Mouse (Mus musculus): ENCODE data around the gene Dnajb7. TPM values are rescaled to one million over a fixed set of nuclear protein-coding genes. Genes with fewer than 3 reads are reported as not detected.

Gene Dnajb7
- polyA plus RNA-seq (2015; fragmentation: Nextera tagmentation; extraction: Ambion mirVana): 0.55 and 0.84 TPM in 2 replicates

DNA sequence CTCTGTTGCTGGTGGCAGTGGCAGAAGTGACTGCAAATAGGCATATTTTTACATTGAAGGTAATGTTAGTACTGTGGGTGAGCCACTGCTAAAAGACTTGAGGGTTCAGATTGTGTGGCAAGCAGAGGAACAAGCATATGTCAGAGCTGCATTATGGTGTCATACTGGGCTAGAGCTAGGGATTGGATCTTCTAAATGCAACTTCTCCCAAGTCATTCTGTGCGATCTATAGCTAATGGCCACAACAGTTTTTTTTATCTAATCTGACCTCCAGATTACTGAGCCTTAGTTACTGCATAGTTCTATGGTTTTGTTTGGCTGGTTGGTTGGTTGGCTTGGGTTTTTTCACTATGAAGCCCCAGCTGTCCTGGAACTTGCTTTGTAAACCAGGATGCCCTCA is at the start of gene Dnajb7:
Dnajb7 (minus strand) TSS at position 101 of the 400 bp plus-strand sequence.

DNA sequence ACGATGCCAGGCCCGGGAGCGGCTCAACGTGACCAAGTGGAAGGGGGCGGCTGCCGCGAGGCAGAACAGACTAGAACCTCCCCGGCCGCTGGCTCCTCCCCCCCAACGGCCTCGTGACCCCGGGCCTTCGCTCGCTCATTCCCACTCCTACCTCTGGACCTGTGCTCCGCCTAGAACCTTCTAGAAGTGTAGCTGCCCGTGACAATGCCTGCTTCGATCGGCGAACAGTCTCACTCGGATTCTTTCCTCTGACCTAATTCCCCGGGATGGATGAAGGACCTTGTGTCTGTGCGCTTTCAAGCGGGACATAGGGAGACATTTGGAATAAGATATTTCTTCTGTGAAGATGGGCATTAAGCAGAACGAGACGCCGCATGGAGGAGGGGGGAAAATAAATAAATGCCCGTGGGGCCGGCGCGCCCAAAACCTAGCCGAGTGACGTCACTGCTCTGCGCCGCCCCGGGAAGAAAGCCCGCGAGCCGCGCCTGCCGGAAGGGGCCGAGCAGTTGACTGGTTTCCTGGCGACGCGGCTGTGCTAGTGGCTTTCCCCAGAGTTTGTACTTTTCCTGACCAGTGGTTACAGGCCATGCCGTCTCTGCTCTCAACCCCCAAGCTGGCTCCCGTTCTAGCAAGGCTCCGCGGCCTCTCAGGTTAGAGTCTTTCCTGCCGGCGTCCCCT is 8.3 kb downstream of the Dnajb7 start, which contains the start of the genes St13 and Xpnpep3:
St13 (minus strand) TSS at position 440 of the 678 bp plus-strand sequence.
Xpnpep3 (plus strand) TSS at position 501 of the 678 bp plus-strand sequence.

DNA sequence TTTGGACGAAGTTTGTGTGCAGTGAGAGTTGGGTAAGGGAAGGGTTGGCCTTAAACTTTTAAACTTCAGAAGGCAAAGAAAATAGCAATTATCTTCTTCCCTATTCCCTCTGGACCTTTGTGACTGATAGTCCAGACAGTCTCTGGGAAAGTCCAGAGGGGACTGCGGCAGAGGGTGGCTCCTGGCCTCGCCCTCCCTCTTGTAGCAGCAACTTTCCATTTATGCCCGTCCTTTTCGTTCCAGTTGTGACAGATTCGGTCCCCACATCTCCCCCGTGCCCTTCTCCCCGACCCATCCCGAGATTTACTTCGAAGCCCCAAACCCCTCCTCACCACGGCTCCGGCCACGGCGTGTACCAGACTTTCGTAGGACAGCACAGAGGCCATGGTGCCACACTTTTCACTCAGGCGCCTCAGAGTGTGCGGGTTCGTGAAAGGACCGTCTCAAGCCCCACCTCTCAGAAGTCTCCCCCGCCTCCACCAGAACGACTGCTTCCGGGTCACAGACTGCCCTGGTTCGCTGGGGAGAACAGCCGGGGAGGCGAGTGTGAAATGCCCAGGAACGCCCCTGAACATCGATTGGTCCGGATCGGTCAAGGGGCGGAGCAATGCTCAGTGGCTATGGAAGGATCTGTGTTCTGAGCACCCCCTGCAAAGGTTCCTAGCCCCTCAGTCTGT is 47.6 kb downstream of the Dnajb7 start, which contains the start of gene Slc25a17:
Slc25a17 (minus strand) TSS at position 468 of the 677 bp plus-strand sequence.

Other genes with a start within 250 kb of the Dnajb7 start
- 20.2 and 24.1 TPM in 2 replicates for gene Mrtfa, start 217.5 kb downstream of the Dnajb7 start, polyA plus RNA-seq (2015; fragmentation: Nextera tagmentation; extraction: Ambion mirVana)
- gene Mchr1, start 172.8 kb downstream of the Dnajb7 start, polyA plus RNA-seq (2015; fragmentation: Nextera tagmentation; extraction: Ambion mirVana): 9.2 and 9.4 TPM in 2 replicates
- gene Slc25a17, start 47.5 kb downstream of the Dnajb7 start, polyA plus RNA-seq (2015; fragmentation: Nextera tagmentation; extraction: Ambion mirVana): 103 TPM in 2 replicates
- gene St13, start 8.2 kb downstream of the Dnajb7 start, polyA plus RNA-seq (2015; fragmentation: Nextera tagmentation; extraction: Ambion mirVana): 178 and 179 TPM in 2 replicates
- gene Xpnpep3, start 8.2 kb downstream of the Dnajb7 start, polyA plus RNA-seq (2015; fragmentation: Nextera tagmentation; extraction: Ambion mirVana): 6.5 and 8.0 TPM in 2 replicates
- 438 and 454 TPM in 2 replicates for gene Rbx1, start 58.0 kb upstream of the Dnajb7 start, polyA plus RNA-seq (2015; fragmentation: Nextera tagmentation; extraction: Ambion mirVana)
- 13.3 and 17.9 TPM in 2 replicates for gene Ep300, start 177.1 kb upstream of the Dnajb7 start, polyA plus RNA-seq (2015; fragmentation: Nextera tagmentation; extraction: Ambion mirVana)

Data from neural tube, postnatal 0 days (tissue).